Mouse (Mus musculus) small intestine, adult 2 months (tissue): ENCODE results near the gene Ncdn. TPM values are rescaled to one million over a fixed set of nuclear protein-coding genes. Genes with fewer than 3 reads are reported as not detected.
A peak's percentile ranks its signal among the peaks of the same experiment; 100 is the strongest.

Experiments used
- H3K27ac ChIP-seq: fragments of 200-500 bp; 2 replicates; pipeline ENCODE4 v1.5.1; 2012; ENCODE audit warnings: low read depth, low read length, control low read depth, inconsistent platforms; ENCODE audit not compliant: insufficient read depth
- H3K27me3 ChIP-seq: fragments of 200-500 bp; 2 replicates; pipeline ENCODE4 v1.6.1; 2012; ENCODE audit warnings: mild to moderate bottlenecking, moderate library complexity, low read length, inconsistent platforms; ENCODE audit not compliant: control insufficient read depth, insufficient read depth
- H3K36me3 ChIP-seq: fragments of 200-500 bp; 2 replicates; pipeline ENCODE4 v1.6.1; 2012; ENCODE audit warnings: mild to moderate bottlenecking, low read length, control low read depth, inconsistent platforms; ENCODE audit not compliant: control insufficient read depth, insufficient read depth
- H3K4me1 ChIP-seq: fragments of 200-500 bp; 2 replicates; pipeline ENCODE4 v1.6.1; 2012; ENCODE audit warnings: low read length, inconsistent platforms, mixed read lengths; ENCODE audit not compliant: control insufficient read depth, insufficient read depth, insufficient read length
- H3K4me3 ChIP-seq: fragments of 200-500 bp; 2 replicates; pipeline ENCODE4 v1.5.1; 2012; ENCODE audit warnings: low read depth, mild to moderate bottlenecking, control low read depth, inconsistent platforms, low read length, moderate library complexity
- CTCF ChIP-seq: fragments of 200-500 bp; IDR thresholded peaks from 2 replicates; pipeline ENCODE4 v1.5.1; 2012; ENCODE audit warnings: low read depth, mild to moderate bottlenecking, control low read depth, inconsistent platforms, low read length, moderate library complexity, mixed read lengths; ENCODE audit not compliant: insufficient replicate concordance, insufficient read length; ENCODE audit errors: extremely low read depth
- POLR2A ChIP-seq: fragments of 200-500 bp; IDR thresholded peaks from 2 replicates; pipeline ENCODE4 v1.6.1; 2012; ENCODE audit warnings: low read depth, mild to moderate bottlenecking, control low read depth, inconsistent platforms, low read length, moderate library complexity
- WGBS: fragments of 180-500 bp; shearing (Covaris S2); methylation state at CpG from one replicate; pipeline ENCODE4 v1.1.7; 2018; 5-methylcytosine and 5-hydroxymethylcytosine counted together
- polyA plus RNA-seq: library from polyadenylated mRNA; depleted of rRNA; stranded (reverse); fragments of >200 nt; gene quantifications from 2 replicates; pipeline ENCODE4 v1.2.3, GENCODE M21; 2012

The Ncdn gene
- polyA plus RNA-seq, 1 experiment: 27.2 TPM

DNA sequence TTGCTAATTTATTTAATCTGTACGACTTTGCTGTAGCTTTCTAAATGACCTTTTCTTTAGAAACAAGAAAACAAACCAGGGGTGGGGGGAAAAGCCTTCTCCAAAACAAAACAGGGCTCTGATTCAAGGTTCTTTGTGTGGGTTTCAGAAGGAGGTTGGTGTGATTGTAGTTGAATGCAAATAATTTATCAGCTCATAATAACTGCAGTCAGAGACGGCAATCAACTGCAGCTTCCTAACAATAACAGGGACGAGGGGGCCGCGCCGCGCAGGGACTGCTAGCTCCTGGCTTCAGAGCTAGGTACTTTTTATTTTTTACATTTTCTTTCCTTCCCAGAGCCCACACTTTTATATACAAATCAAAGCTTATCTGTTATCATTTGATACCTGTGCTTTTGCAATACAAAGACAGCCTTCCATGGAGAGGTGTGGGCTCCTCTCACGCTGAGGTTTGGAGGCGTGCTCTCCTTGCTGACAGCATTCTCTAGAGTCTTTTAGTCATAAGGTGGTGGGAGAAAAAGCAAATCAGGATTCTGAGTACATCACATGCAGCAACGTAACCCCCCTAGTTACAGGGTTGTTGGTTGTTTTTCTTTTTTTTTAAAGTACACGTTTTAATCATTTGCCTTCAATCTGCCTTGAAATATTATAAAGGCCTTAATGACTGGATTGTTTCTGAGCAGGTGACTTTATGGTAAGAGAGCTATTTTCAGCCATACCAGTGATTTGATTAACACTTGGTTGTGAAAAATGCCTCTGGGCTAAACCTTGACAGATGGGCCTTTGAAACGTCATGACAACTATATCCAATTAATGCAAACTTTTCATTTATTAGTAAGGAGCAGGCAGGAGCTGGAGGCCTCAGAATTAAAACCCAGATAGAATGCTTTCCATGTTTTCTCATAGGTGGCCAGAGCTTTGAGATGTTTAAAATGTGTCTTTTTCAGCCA lies 26.9 kb upstream of the Ncdn start:
- TF ChIP-seq POLR2A (no peak), CTCF (no peak)
- Histone ChIP-seq H3K4me1 (no peaks in the 10 kb centered on the region), H3K27me3 (no peaks in the 10 kb centered on the region), H3K36me3 (peaks cover 23% of the 10 kb centered on the region), H3K4me3 (no peak overlapping the region), H3K27ac (no peak overlapping the region)
- WGBS: 86% methylated on average over 12 of the region's 12 CpGs

DNA sequence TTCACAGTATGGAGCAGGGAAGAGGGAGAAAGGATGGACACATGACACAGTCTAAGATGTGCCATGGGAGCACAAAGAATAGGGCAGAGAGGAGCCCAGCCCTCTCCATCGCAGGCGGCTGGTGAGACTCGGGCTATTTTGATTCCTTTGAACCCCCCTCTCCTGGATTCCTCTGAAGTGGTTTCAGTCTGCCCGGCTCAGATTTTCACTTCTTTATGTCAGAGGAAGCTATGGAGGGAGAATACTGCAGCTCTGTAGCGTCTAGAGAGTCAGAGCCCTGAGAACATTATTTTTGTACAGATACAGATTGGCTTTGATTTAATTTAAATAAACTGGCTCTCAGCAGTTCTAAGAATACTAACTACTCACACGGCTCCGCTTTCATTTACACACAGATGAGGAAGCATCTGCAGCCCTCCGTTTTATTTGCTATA lies 25.9 kb upstream of the Ncdn start:
- WGBS: 77% methylated on average over 8 of the region's 8 CpGs

DNA sequence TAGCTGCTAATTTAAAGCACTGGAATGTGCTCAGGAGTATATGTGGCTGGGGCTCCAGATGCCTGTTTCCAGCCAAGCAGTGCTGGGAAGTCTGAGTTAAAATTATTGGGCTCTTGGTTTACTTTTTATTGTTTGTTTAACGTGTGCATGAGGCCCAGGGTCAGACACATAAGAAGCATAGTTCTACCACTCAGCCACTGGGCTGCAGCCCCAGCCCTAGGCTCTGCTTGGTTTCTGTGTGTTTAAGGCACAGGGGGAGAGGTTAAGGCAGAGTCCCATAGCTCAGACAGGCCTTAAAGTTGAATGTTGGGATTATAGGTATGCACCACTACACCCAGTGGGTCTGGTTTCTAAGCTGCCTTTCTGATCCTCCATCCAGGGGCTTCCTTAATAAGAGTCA lies 21.9 kb upstream of the Ncdn start:
- TF ChIP-seq POLR2A (no peak), CTCF (no peak)
- H3K27ac ChIP-seq: no peak overlapping the region
- H3K4me3 ChIP-seq: no peak overlapping the region
- H3K4me1 ChIP-seq: peaks cover 7% of the 10 kb centered on the region; the same call in 1 of the 2 replicates
- 29% methylated on average over 1 of the region's 1 CpGs for WGBS
- peaks cover 19% of the 10 kb centered on the region for H3K36me3 ChIP-seq
- no peaks in the 10 kb centered on the region for H3K27me3 ChIP-seq

More for the DNA sequence above, 25.9 kb upstream of the Ncdn start:
- H3K36me3 ChIP-seq: peaks cover 21% of the 10 kb centered on the region
- no peak overlapping the region for H3K4me3 ChIP-seq
- no peaks in the 10 kb centered on the region for H3K27me3 ChIP-seq
- TF ChIP-seq POLR2A: no peak
- TF ChIP-seq CTCF: no peak
- no peak overlapping the region for H3K27ac ChIP-seq
- no peaks in the 10 kb centered on the region for H3K4me1 ChIP-seq

DNA sequence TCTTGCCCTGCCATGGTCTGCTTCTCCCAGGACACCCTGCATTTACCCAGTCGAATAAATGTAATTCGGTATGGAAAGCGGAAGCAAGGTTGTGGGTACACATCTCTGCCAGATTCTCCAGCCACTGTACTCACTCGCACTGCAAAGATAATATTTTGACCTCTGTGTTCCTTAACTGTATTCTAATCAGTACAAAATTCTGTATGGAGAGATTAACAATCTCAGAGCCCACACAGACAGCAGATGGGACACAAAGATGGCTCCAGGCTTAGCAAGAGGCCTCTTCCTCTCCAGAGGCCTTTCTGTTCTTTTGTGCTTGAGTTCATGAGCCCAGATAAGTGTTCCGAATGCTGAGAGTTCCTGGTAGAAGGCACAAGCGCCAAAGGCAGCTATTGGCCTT lies 20.6 kb upstream of the Ncdn start:
- H3K27me3 ChIP-seq: no peaks in the 10 kb centered on the region
- H3K36me3 ChIP-seq: peaks cover 17% of the 10 kb centered on the region
- H3K4me3 ChIP-seq: no peak overlapping the region
- H3K4me1 ChIP-seq: peaks cover 17% of the 10 kb centered on the region; the same call in 1 of the 2 replicates
- WGBS: 75% methylated on average over 6 of the region's 6 CpGs
- no peak overlapping the region; the same call in 1 of the 2 replicates for H3K27ac ChIP-seq
- no peak for TF ChIP-seq POLR2A
- no peak for TF ChIP-seq CTCF

DNA sequence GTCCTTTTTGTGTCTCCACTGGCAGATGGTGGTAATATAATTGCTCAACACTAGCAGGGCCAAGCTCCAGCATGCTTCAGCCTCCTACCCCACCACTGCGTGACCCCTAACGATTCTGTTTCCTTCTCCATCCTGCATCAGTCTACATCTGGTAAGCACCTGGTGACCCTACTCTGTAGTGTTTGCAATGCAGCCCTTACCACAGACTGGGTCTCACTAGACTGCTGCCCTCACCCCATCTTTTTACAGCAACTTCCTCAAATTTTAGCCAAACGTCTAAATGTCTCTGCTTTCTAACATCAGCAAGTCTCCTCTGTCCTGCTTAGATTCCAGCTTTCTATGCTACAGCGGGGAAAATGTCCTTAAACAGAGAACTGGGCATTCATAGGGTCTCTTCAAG lies 17.6 kb upstream of the Ncdn start:
- 87% methylated on average over 4 of the region's 4 CpGs for WGBS
- TF ChIP-seq CTCF (no peak), POLR2A (no peak)
- H3K27ac ChIP-seq: peak overlapping the region; percentile 45

DNA sequence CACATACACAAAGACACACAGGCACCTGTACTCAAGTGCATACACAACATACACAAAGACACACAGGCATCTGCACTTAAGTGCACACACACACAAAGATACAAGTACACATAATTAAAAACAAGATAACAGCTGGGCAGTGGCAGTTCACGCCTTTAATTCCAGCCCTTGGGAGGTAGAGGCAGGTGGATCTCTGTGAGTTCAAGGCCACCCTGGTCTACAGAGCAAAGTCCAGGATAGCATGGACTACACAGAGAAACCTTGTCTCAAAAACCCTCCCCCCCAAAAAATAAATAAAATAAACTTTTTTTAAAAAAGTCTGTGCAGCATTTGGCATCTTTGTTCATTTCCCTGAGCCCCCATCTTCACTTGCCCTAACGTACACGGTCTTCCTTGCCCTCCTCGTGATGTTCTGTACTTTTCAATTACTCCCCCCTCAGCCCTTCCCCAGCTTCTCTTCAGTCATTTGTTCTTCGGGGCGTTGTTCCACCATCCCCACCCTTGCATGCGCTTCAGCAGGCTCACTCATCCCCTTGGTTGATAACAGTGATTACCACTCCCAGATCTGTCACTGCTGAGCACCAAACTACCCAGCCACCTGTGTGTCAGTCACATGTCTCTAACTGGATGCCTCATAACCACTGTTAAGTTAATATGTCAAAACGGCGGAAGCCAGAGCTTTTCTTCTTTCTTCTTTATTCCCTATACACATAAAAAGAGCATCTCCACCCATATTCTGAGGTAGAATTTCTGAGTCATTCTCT lies 16.7 kb upstream of the Ncdn start:
- WGBS: 45% methylated on average over 9 of the region's 9 CpGs
- H3K36me3 ChIP-seq: peaks cover 11% of the 10 kb centered on the region; the same call in 1 of the 2 replicates
- TF ChIP-seq POLR2A (no peak), CTCF (no peak)
- no peak overlapping the region for H3K4me3 ChIP-seq
- H3K27me3 ChIP-seq: no peaks in the 10 kb centered on the region
- H3K4me1 ChIP-seq: peaks cover 17% of the 10 kb centered on the region; the same call in 1 of the 2 replicates
- H3K27ac ChIP-seq: peak overlapping the region; percentile 39; the same call in 1 of the 2 replicates

More for the DNA sequence above, 17.6 kb upstream of the Ncdn start:
- H3K27me3 ChIP-seq: no peaks in the 10 kb centered on the region
- H3K4me1 ChIP-seq: peaks cover 17% of the 10 kb centered on the region; the same call in 1 of the 2 replicates
- H3K4me3 ChIP-seq: no peak overlapping the region
- H3K36me3 ChIP-seq: peaks cover 11% of the 10 kb centered on the region; the same call in 1 of the 2 replicates
